Mouse (Mus musculus): ENCODE measurements around the gene Col5a1.

DNA sequence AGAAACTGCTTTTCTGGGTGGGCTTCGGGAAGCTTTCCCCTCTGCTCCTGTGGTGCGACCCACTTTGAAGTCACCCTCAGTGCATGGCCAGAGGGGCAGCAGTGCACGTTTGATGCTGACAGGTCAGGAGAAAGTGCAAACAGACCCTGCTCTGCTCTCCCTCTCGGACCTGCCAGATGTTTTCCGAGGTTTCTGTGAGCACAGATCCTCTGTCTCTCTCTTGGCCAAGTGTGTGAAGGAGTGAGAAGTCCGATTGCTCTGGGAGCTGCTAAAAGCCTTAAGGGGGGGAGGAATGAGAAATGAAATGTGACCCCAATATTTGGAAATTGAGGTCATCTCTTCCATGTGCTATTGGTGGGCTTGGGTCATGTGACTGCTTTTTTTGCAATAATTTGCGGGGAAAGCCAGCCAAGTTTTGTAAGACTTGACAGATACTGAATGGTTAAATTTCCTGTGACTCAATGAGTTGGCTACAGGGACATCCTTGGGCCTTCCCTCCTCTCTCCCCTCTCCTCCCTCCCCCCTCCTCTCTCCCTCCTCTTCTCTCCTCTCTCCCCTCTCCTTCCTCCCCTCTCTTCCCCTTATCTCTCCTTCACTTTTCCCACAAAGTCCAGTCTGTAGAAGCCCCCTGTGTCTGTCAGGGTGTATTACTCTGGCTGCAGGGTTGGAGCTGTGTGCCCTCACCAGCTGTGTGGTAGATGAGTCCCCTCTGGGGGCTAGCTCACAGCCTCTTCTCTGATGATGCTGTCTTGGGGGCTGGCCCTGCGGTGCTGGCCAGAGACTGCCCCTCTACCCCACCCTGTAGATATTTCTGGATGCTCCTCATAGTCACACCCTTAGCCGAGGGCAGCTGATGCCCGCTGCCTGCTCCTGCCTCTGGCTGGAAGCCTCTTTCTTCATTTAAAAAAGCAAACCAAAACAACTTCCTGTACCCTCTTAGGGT lies 2.6 kb downstream of the Col5a1 start:
- no peak for TF ChIP-seq CTCF (conservative IDR thresholded peaks at IDR 0.05; ENCODE audit: low read length)
- TF ChIP-seq POU5F1 (IDR thresholded peaks at IDR 0.05; ENCODE audit: borderline replicate concordance, low read length): no peak
- no peak for TF ChIP-seq NANOG (IDR thresholded peaks at IDR 0.05; ENCODE audit: borderline replicate concordance, low read length)
